Comparison of ENCODE assay signal across 8 mouse cellular contexts in genomic region chr13:98573261-98574056, GRCm38 (mm10).
DNase-seq lines count a peak whose midpoint lies in the region; ATAC-seq and TF ChIP-seq lines count a peak whose summit lies in the region.

No protein-coding gene starts in this region.

- TF ChIP-seq CTCF in gastrocnemius, adult 2 months (IDR thresholded peaks at IDR 0.05) = no peak
- no peak for TF ChIP-seq CTCF in heart, postnatal 0 days (IDR thresholded peaks at IDR 0.05; ENCODE audit: low read depth)

- peak overlapping the region; percentile 71 for H3K4me2 ChIP-seq in heart, postnatal 0 days (ENCODE audit: low read depth, low read length)
- H3K4me2 ChIP-seq in midbrain, embryonic 11.5 days = peak overlapping the region; percentile 50

- H3K4me1 ChIP-seq in heart, postnatal 0 days (ENCODE audit: control insufficient read depth, insufficient read depth) = 0 out of 2 replicates have a peak, but pooled peaks cover 3% of the 10 kb centered on the region
- peaks cover 26% of the 10 kb centered on the region for H3K4me1 ChIP-seq in midbrain, embryonic 11.5 days (ENCODE audit: control insufficient read depth, insufficient read depth, low read length)

- H3K9me3 ChIP-seq in heart, postnatal 0 days (replicated peaks; ENCODE audit: control insufficient read depth, low read length) = no peaks in the 10 kb centered on the region
- H3K9me3 ChIP-seq in midbrain, embryonic 11.5 days (ENCODE audit: control insufficient read depth, low read length) = no peaks in the 10 kb centered on the region

- H3K9ac ChIP-seq in heart, postnatal 0 days (replicated peaks; ENCODE audit: low read depth, low read length) = no peak overlapping the region
- H3K9ac ChIP-seq in midbrain, embryonic 11.5 days (ENCODE audit: low read length) = peak overlapping the region; percentile 44

- 0 out of 2 replicates have a peak overlapping the region, but pooled peaks have one; percentile 0 for H3K27ac ChIP-seq in gastrocnemius, adult 2 months
- no peak overlapping the region for H3K27ac ChIP-seq in heart, postnatal 0 days (ENCODE audit: low read depth)
- 0 out of 2 replicates have a peak overlapping the region, but pooled peaks have one; percentile 11 for H3K27ac ChIP-seq in midbrain, embryonic 11.5 days (ENCODE audit: low read depth, low read length)

- peaks cover 62% of the 10 kb centered on the region for H3K27me3 ChIP-seq in heart, postnatal 0 days (ENCODE audit: control insufficient read depth, insufficient read depth, low read length)
- H3K27me3 ChIP-seq in midbrain, embryonic 11.5 days (ENCODE audit: control insufficient read depth, insufficient read depth, low read length) = peaks cover 86% of the 10 kb centered on the region

- no peak for TF ChIP-seq EP300 in heart, postnatal 0 days (IDR thresholded peaks at IDR 0.05; ENCODE audit: low read depth)

- 0 out of 2 replicates have a peak, but pooled peaks have one; percentile 11 for ATAC-seq in heart, postnatal 0 days (ENCODE audit: insufficient read depth, low read depth)
- peak; percentile 38; the same call in 1 of the 2 replicates for ATAC-seq in midbrain, embryonic 11.5 days (ENCODE audit: low FRiP score)

- 43% methylated on average over 39 of the region's 39 CpGs for WGBS in heart, postnatal 0 days
- 6% methylated on average over 39 of the region's 39 CpGs for WGBS in midbrain, embryonic 11.5 days

- intact Hi-C loops in gastrocnemius, adult 2 months (cut with DNase I) = no loop called here

- peak; percentile 32 for DNase-seq in gastrocnemius, adult 2 months
- DNase-seq in gastrocnemius, adult 8-10 months (ENCODE audit: low spot score in 2 of 2) = no peak
- peak; percentile 26 for DNase-seq in R1 (ENCODE audit: low read depth, low spot score)
- no peak for DNase-seq in heart, postnatal 0 days (ENCODE audit: low spot score)
- peak; percentile 97 for DNase-seq in midbrain, embryonic 11.5 days (ENCODE audit: low spot score, missing footprints)
- DNase-seq in ovary, postnatal 10 days (ENCODE audit: low spot score) = no peak
- no peak for DNase-seq in urinary bladder, postnatal 14 days (ENCODE audit: low spot score)
- DNase-seq in right cerebral cortex, adult 18-20 months = no peak

- H3K4me3 ChIP-seq in gastrocnemius, adult 2 months = peak overlapping the region; percentile 59
- H3K4me3 ChIP-seq in heart, postnatal 0 days (ENCODE audit: low read depth, low read length) = peak overlapping the region; percentile 50
- H3K4me3 ChIP-seq in midbrain, embryonic 11.5 days (ENCODE audit: low read depth, low read length) = peak overlapping the region; percentile 22

- no peaks in the 10 kb centered on the region for H3K36me3 ChIP-seq in heart, postnatal 0 days (replicated peaks; ENCODE audit: control insufficient read depth, insufficient read depth, low read length)
- no peaks in the 10 kb centered on the region for H3K36me3 ChIP-seq in midbrain, embryonic 11.5 days (ENCODE audit: control insufficient read depth, insufficient read depth, low read length)

Comparison
In these comparisons a context has a peak if more than half of its experiments do, and no peak if none do; other contexts are left out.
1. DNase-seq: peak in gastrocnemius, adult 2 months (single experiment), R1 (single experiment) and midbrain, embryonic 11.5 days (single experiment); none in gastrocnemius, adult 8-10 months (0 of 2), heart, postnatal 0 days (single experiment), ovary, postnatal 10 days (single experiment), urinary bladder, postnatal 14 days (single experiment) and right cerebral cortex, adult 18-20 months (single experiment).
2. Peak in every context shown above with its lines, with median percentiles within 50 percentile points of each other: H3K4me3 ChIP-seq.